Mouse (Mus musculus) erythroid progenitor cell, adult 5-6 weeks (primary cell): Measurements from ENCODE around the gene Smg6. TPM values are rescaled to one million over a fixed set of nuclear protein-coding genes. Genes with fewer than 3 reads are reported as not detected.

Experiments used
- ATAC-seq: replicated peaks from 2 replicates; pipeline ENCODE4 v1.8.0; 2016; ENCODE audit warnings: moderate number of reproducible peaks, mild to moderate bottlenecking, moderate TSS enrichment, inconsistent platforms; ENCODE audit not compliant: poor library complexity, low FRiP score, severe bottlenecking
- total RNA-seq, 2 experiments: library from RNA; stranded (forward) in 1 of 2; stranded (reverse) in 1 of 2; fragments of 150-400 nt in 1 of 2; fragments of 186-747, 209-891 nt in 1 of 2; gene quantifications; 2 replicates each; pipeline versions ENCODE4 v1.2.3 to v1.2.4; 2015 to 2017; ENCODE audit warnings: low replicate concordance in 2 of 2

Smg6 gene
- total RNA-seq, 2 experiments from 2014 or later, result 49.9 to 91.4 TPM

DNA sequence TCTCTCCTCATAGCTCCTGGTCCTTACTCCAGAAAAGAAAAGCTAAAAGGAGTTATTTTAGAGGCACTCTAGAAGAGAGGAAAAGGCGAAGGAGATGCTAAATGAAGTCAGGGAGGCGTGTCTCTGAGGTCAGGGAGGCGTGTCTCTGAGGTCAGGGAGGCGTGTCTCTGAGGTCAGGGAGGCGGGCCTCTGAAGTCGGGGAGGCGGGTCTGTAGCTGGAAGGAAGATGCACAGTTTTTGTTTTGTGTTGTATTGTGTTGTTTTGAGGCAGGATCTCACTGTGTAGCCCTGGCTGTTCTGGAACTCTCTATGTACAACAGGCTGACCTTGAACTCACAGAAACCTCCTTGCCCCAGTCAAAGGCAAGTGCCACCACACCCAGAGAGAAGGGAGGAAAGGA, 272.3 kb downstream of the Smg6 start:
- no peak for ATAC-seq

GRCm38 (mm10) chr11:75198792-75199191, 273.2 kb downstream of the Smg6 start:
- ATAC-seq, result no peak

- ATAC-seq, result no peak
Observed at GRCm38 (mm10) chr11:75199951-75200350, 274.3 kb downstream of the Smg6 start.

- no peak for ATAC-seq
Observed at GRCm38 (mm10) chr11:75200935-75201334, 275.3 kb downstream of the Smg6 start.

GRCm38 (mm10) chr11:75201721-75202120, 276.1 kb downstream of the Smg6 start:
- no peak for ATAC-seq

GRCm38 (mm10) chr11:75203926-75204325, 278.3 kb downstream of the Smg6 start:
- ATAC-seq, result no peak

DNA sequence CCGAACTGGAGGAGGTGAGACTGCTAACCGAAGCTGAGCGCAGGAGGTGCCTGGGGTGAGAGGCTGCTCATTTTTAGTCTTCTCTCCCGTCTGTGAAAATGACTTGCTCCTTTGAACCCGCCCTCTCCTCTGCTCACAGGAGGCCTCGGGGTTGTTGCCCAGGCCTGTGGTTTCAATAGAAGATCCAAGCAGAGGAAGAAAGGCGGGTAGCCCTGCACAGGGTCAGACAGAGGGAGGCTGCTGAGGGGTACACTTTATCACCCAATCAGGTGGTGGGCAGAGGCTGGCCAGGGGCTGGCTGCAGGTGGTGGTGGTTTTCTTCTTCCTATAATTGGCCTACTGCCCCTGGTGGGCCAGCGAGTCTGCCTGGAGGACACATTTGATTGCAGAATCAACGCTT, 278.8 kb downstream of the Smg6 start:
- no peak for ATAC-seq

DNA sequence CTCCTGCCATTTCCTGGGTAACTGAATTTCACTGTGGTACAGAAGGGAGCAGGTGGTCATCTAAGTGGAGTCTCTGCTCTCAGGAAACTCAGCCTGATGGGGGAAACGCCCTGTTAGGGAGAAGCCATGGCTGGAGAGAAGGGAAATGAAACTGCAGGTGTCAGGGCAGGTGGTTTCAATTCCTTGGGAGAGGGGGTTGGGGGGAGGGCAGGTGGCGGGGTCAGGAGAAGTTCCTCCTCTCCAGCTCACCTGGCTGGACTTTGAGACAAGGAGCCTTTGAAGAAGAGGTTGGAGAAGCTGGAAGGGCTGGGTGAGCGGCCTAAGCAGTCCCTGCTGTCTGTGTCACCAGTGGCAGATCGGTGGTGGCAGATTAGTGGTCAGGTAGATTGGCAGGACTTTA, 280.7 kb downstream of the Smg6 start:
- no peak for ATAC-seq

DNA sequence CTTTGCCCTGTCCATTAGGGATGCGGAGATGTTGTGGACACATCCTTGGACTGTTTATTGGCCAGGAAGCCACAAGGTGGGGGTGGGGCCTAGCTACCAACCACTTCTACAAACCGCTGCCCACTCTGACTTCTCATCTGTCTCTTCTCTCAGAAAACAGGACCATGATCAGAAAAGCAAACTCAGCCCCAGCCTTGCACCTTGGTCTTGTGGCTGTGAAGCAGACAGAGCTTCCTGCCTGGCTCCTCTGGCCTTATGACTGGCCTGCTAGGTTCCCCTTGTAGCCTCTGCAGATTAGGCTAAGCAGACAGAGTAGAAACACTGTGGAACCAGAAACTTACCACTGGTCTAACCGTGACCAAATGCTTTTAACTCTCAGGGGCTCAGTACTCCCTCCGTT, 283.7 kb downstream of the Smg6 start:
- ATAC-seq, result no peak

- no peak for ATAC-seq
Observed at GRCm38 (mm10) chr11:75210093-75210492, 284.5 kb downstream of the Smg6 start.

GRCm38 (mm10) chr11:75210755-75211154, 285.1 kb downstream of the Smg6 start:
- no peak for ATAC-seq

DNA sequence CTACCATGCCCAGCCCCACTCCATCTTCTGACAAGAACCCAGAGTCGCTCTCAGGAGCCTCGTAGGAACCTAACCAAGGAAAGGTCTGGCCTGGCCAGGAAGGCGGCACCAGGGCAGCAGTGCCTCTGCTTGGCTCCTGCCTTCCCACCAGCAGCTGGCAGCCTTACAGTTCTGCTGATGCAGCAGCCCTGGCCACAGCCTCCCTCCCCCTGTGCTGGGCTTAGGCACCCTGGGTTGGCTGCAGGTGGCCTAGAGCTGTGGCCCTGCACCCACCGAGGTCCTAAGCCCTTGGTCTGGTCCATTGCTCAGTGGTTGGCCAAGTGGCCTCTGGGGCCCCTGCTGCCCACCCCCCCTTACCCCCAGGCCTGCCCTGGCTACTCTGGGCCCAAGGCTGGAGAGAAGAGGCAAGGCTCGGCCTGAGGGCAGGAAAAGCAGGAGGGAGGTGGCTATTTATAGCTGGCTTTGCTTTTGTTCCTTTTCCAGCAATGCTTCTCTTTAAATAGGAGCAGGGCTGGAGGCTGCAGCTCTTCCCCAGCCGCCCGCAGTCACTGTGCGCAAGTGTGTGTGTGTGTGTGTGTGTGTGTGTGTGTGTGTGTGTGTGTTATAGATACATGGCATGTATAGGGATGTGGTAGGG, 286.5 kb downstream of the Smg6 start:
- no peak for ATAC-seq

GRCm38 (mm10) chr11:75212876-75213275, 287.3 kb downstream of the Smg6 start:
- ATAC-seq, result no peak

- no peak for ATAC-seq
Observed at GRCm38 (mm10) chr11:75213372-75214080, 287.9 kb downstream of the Smg6 start.

Other genes with a start within 250 kb of the Smg6 start
- 71.7 and 86.5 TPM in 2 replicates for gene Pafah1b1, start 201.2 kb upstream of the Smg6 start, total RNA-seq (2015; ENCODE audit: low replicate concordance)
- 70.0 and 99.2 TPM in 2 replicates for gene Pafah1b1, start 201.2 kb upstream of the Smg6 start, total RNA-seq (2017; ENCODE audit: low replicate concordance)
- 2.5 and 5.0 TPM in 2 replicates for gene Mettl16, start 155.0 kb upstream of the Smg6 start, total RNA-seq (2015; ENCODE audit: low replicate concordance)
- gene Mettl16, start 155.0 kb upstream of the Smg6 start, total RNA-seq (2017; ENCODE audit: low replicate concordance), result 3.1 and 5.4 TPM in 2 replicates
- 3.8 and 5.4 TPM in 2 replicates for gene Mnt, start 94.9 kb upstream of the Smg6 start, total RNA-seq (2015; ENCODE audit: low replicate concordance)
- 1.4 and 3.5 TPM in 2 replicates for gene Mnt, start 94.9 kb upstream of the Smg6 start, total RNA-seq (2017; ENCODE audit: low replicate concordance)
- gene Sgsm2, start 28.8 kb upstream of the Smg6 start, total RNA-seq (2015; ENCODE audit: low replicate concordance), result 0.84 and 1.1 TPM in 2 replicates
- 0.13 and 0.76 TPM in 2 replicates for gene Sgsm2, start 28.8 kb upstream of the Smg6 start, total RNA-seq (2017; ENCODE audit: low replicate concordance)
- gene Tsr1, start 27.8 kb upstream of the Smg6 start, total RNA-seq (2015; ENCODE audit: low replicate concordance), result 4.7 and 11.7 TPM in 2 replicates
- gene Tsr1, start 27.8 kb upstream of the Smg6 start, total RNA-seq (2017; ENCODE audit: low replicate concordance), result 8.1 and 11.7 TPM in 2 replicates
- gene Srr, start 125 bp downstream of the Smg6 start, total RNA-seq (2015; ENCODE audit: low replicate concordance), result 7.9 and 18.0 TPM in 2 replicates
- gene Srr, start 125 bp downstream of the Smg6 start, total RNA-seq (2017; ENCODE audit: low replicate concordance), result 4.7 and 6.4 TPM in 2 replicates
- not detected in 2 replicates for gene Hic1, start 243.7 kb downstream of the Smg6 start, total RNA-seq (2015; ENCODE audit: low replicate concordance)
- gene Hic1, start 243.7 kb downstream of the Smg6 start, total RNA-seq (2017; ENCODE audit: low replicate concordance), result not detected in 2 replicates